Mouse (Mus musculus) liver, adult (tissue): Measurements from ENCODE around the gene Psd.

Source experiments
- GATA4 ChIP-seq: IDR thresholded peaks from 2 replicates; pipeline ENCODE4 v1.6.1; 2014; ENCODE audit warnings: mild to moderate bottlenecking, low read length; ENCODE audit not compliant: insufficient replicate concordance

Gene Psd

GRCm38 (mm10) chr19:46306751-46307289 is 20.1 kb downstream of the Psd start:
- no peak for TF ChIP-seq GATA4

GRCm38 (mm10) chr19:46306268-46306610 is 20.7 kb downstream of the Psd start:
- no peak for TF ChIP-seq GATA4

GRCm38 (mm10) chr19:46305432-46306267 is 21.3 kb downstream of the Psd start:
- TF ChIP-seq GATA4: no peak

GRCm38 (mm10) chr19:46304908-46305333 is 22.0 kb downstream of the Psd start:
- TF ChIP-seq GATA4: no peak

- peak; percentile 67; the same call in 1 of the 2 replicates for TF ChIP-seq GATA4
These were observed 22.6 kb downstream of the Psd start, which contains the start of gene Nfkb2 for GRCm38 (mm10) chr19:46304216-46304841. Gene Nfkb2 (plus strand): TSS chr19:46304320.

- no peak for TF ChIP-seq GATA4
These were observed 23.4 kb downstream of the Psd start for GRCm38 (mm10) chr19:46303251-46304215.

GRCm38 (mm10) chr19:46302551-46302950 is 24.4 kb downstream of the Psd start:
- TF ChIP-seq GATA4: no peak

- no peak for TF ChIP-seq GATA4
These were observed 26.5 kb downstream of the Psd start for GRCm38 (mm10) chr19:46300294-46301045.

- no peak for TF ChIP-seq GATA4
These were observed 30.0 kb downstream of the Psd start for GRCm38 (mm10) chr19:46296938-46297337.

GRCm38 (mm10) chr19:46290535-46291105 is 36.3 kb downstream of the Psd start:
- peak; percentile 50; the same call in 1 of the 2 replicates for TF ChIP-seq GATA4

GRCm38 (mm10) chr19:46287566-46287965 is 39.4 kb downstream of the Psd start:
- TF ChIP-seq GATA4: no peak

- no peak for TF ChIP-seq GATA4
These were observed 40.0 kb downstream of the Psd start for GRCm38 (mm10) chr19:46286926-46287325.

GRCm38 (mm10) chr19:46286047-46286446 is 40.9 kb downstream of the Psd start:
- TF ChIP-seq GATA4: no peak

- TF ChIP-seq GATA4: no peak
These were observed 41.3 kb downstream of the Psd start for GRCm38 (mm10) chr19:46285631-46286030.

- TF ChIP-seq GATA4: no peak
These were observed 42.3 kb downstream of the Psd start for GRCm38 (mm10) chr19:46284686-46285085.
